Mouse (Mus musculus): ENCODE measurements around the gene Arhgap19.

- TF ChIP-seq TAL1 (IDR thresholded peaks at IDR 0.05; ENCODE audit: low read length): no peak
- no peak for TF ChIP-seq GATA1 (IDR thresholded peaks at IDR 0.05; ENCODE audit: low read length)
These were observed 20.7 kb upstream of the Arhgap19 start for GRCm38 (mm10) chr19:41822589-41822988.
